Mouse (Mus musculus): ENCODE measurements around the gene Ppbp.

DNA sequence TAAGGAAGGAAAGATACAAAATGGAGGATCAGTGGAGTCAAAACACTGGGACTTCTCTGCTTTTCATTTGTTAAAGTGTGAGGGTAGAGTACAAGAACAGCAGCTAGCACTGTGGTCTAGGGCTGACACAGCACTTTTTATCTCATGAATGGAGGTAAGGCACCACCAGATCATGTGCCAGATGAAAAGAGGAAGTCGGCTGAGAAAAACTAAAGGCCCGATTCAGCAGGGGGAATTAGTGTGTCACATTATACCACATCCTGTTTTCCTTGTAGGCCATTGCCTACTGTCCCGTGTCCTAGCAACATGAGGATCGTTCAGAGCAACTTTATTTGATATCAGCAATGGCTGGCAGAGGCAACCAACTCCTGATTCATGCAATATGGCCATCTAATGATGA is 26.3 kb upstream of the Ppbp start:
- TF ChIP-seq CTCF (conservative IDR thresholded peaks at IDR 0.05; ENCODE audit: insufficient read depth, insufficient read length, low read depth, low read length): no peak
- no peak for TF ChIP-seq POLR2A (IDR thresholded peaks at IDR 0.05; ENCODE audit: low read depth, low read length)
